Mouse (Mus musculus): ENCODE results near the gene Tex26.

GRCm38 (mm10) chr5:149506033-149506432 lies 66.6 kb downstream of the Tex26 start:
- no peak for TF ChIP-seq CHD2 (IDR thresholded peaks at IDR 0.05; ENCODE audit: low read length)
- TF ChIP-seq CTCF (conservative IDR thresholded peaks at IDR 0.05 in 1 of 2, IDR thresholded peaks at IDR 0.05 in 1 of 2; ENCODE audit: low read depth in 2 of 2, low read length in 2 of 2), result no peak
- TF ChIP-seq POLR2A (IDR thresholded peaks at IDR 0.05; ENCODE audit: low read depth, low read length), result no peak
- no peak for TF ChIP-seq USF1 (IDR thresholded peaks at IDR 0.05; ENCODE audit: low read depth, low read length)
- no peak for TF ChIP-seq EP300 (IDR thresholded peaks at IDR 0.05; ENCODE audit: low read length)
- TF ChIP-seq ZC3H11A (IDR thresholded peaks at IDR 0.05; ENCODE audit: low read depth, low read length), result no peak
- TF ChIP-seq RCOR1 (conservative IDR thresholded peaks at IDR 0.05; ENCODE audit: low read depth, low read length), result no peak
- TF ChIP-seq UBTF (IDR thresholded peaks at IDR 0.05; ENCODE audit: low read depth, low read length), result no peak
- TF ChIP-seq USF2 (conservative IDR thresholded peaks at IDR 0.05; ENCODE audit: low read depth, low read length), result no peak
